Mouse (Mus musculus): ENCODE measurements at regions not wholly inside any gene's neighbourhood (a gene's known extent, or its start where the extent isn't known, plus 50 kb on each side); places are given as distances from the start of the nearest gene placed in this dataset.

GRCm38 (mm10) chr13:82849037-82849436 is 654.8 kb upstream of the Mef2c start:
- no peaks in the 10 kb centered on the region for H3K9me3 ChIP-seq (ENCODE audit: control insufficient read depth, low read depth, low read length)
- H3K4me1 ChIP-seq (ENCODE audit: control insufficient read depth, insufficient read depth, low read length), result no peaks in the 10 kb centered on the region
- H3K9ac ChIP-seq (replicated peaks; ENCODE audit: low read depth, low read length), result no peak overlapping the region
- H3K27me3 ChIP-seq (ENCODE audit: control insufficient read depth, insufficient read depth, low read length), result no peaks in the 10 kb centered on the region
- 59% methylated on average over 3 of the region's 3 CpGs for WGBS
- H3K36me3 ChIP-seq (ENCODE audit: control insufficient read depth, insufficient read depth, low read length), result no peaks in the 10 kb centered on the region
- no peak overlapping the region for H3K4me2 ChIP-seq (replicated peaks; ENCODE audit: low read depth, low read length)
- no peak overlapping the region for H3K4me3 ChIP-seq (ENCODE audit: low read depth, low read length)
- ATAC-seq (ENCODE audit: insufficient number of reproducible peaks, insufficient read depth, low FRiP score, low read depth), result peak; percentile 88
- H3K27ac ChIP-seq (ENCODE audit: low read length), result no peak overlapping the region

DNA sequence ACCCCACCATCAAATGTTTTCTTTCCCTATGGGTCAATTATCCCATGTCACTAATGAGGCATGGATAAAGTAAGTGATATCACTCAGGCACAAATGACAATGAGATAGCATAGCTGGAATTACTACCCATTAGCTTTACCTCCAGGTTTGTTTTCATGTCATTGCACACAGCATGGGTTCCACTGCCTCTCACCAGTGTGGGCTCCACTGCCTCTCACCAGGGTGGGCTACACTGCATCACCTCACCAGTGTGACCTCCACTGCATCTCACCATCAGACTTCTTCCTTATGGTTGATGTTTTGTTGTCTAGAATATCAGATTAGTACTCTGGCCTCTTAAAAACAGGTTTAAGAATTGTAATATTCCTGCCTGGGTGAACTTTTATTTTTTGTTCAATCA is 634.0 kb upstream of the Mef2c start:
- H3K4me2 ChIP-seq (replicated peaks; ENCODE audit: low read depth, low read length), result no peak overlapping the region
- no peaks in the 10 kb centered on the region for H3K36me3 ChIP-seq (ENCODE audit: control insufficient read depth, insufficient read depth, low read length)
- ATAC-seq (ENCODE audit: insufficient number of reproducible peaks, insufficient read depth, low FRiP score, low read depth), result no peak
- H3K27me3 ChIP-seq (ENCODE audit: control insufficient read depth, insufficient read depth, low read length), result no peaks in the 10 kb centered on the region
- no peaks in the 10 kb centered on the region for H3K4me1 ChIP-seq (ENCODE audit: control insufficient read depth, insufficient read depth, low read length)
- no peaks in the 10 kb centered on the region for H3K9me3 ChIP-seq (ENCODE audit: control insufficient read depth, low read depth, low read length)
- no peak overlapping the region for H3K27ac ChIP-seq (ENCODE audit: low read length)
- no peak overlapping the region for H3K9ac ChIP-seq (replicated peaks; ENCODE audit: low read depth, low read length)
- no peak overlapping the region for H3K4me3 ChIP-seq (ENCODE audit: low read depth, low read length)

- H3K9me3 ChIP-seq (ENCODE audit: control insufficient read depth, low read depth, low read length), result no peaks in the 10 kb centered on the region
- no peak for ATAC-seq (ENCODE audit: insufficient number of reproducible peaks, insufficient read depth, low FRiP score, low read depth)
- no peak overlapping the region for H3K27ac ChIP-seq (ENCODE audit: low read length)
- H3K9ac ChIP-seq (replicated peaks; ENCODE audit: low read depth, low read length), result no peak overlapping the region
- H3K4me1 ChIP-seq (ENCODE audit: control insufficient read depth, insufficient read depth, low read length), result no peaks in the 10 kb centered on the region
- H3K4me2 ChIP-seq (replicated peaks; ENCODE audit: low read depth, low read length), result no peak overlapping the region
- 79% methylated on average over 1 of the region's 1 CpGs for WGBS
- no peak overlapping the region for H3K4me3 ChIP-seq (ENCODE audit: low read depth, low read length)
- no peaks in the 10 kb centered on the region for H3K36me3 ChIP-seq (ENCODE audit: control insufficient read depth, insufficient read depth, low read length)
- no peaks in the 10 kb centered on the region for H3K27me3 ChIP-seq (ENCODE audit: control insufficient read depth, insufficient read depth, low read length)
Measured at GRCm38 (mm10) chr13:82874091-82874490, 629.7 kb upstream of the Mef2c start.

DNA sequence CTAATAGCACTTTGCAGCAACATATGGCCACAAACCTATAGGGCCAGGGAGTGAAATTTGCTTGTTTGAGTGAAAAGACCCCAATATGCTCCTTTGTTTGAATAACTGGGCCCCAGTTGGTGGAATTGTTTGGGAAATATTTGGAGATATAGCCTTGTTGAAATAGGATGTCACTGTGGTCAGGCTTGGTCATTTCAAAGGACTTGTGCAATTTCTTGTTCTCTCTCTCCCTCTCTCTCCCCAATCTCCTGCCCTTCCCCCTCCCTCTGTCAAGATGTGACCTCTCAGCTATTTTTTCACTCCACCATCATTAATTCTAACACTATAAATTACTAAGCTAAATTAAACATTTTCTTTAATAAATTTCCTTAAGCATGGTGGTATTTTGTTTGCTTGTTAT is 620.5 kb upstream of the Mef2c start:
- no peak overlapping the region for H3K4me2 ChIP-seq (replicated peaks; ENCODE audit: low read depth, low read length)
- H3K4me1 ChIP-seq (ENCODE audit: control insufficient read depth, insufficient read depth, low read length), result no peaks in the 10 kb centered on the region
- no peak overlapping the region for H3K4me3 ChIP-seq (ENCODE audit: low read depth, low read length)
- H3K27me3 ChIP-seq (ENCODE audit: control insufficient read depth, insufficient read depth, low read length), result no peaks in the 10 kb centered on the region
- no peaks in the 10 kb centered on the region for H3K9me3 ChIP-seq (ENCODE audit: control insufficient read depth, low read depth, low read length)
- ATAC-seq (ENCODE audit: insufficient number of reproducible peaks, insufficient read depth, low FRiP score, low read depth), result no peak
- H3K9ac ChIP-seq (replicated peaks; ENCODE audit: low read depth, low read length), result no peak overlapping the region
- H3K27ac ChIP-seq (ENCODE audit: low read length), result no peak overlapping the region
- H3K36me3 ChIP-seq (ENCODE audit: control insufficient read depth, insufficient read depth, low read length), result no peaks in the 10 kb centered on the region

DNA sequence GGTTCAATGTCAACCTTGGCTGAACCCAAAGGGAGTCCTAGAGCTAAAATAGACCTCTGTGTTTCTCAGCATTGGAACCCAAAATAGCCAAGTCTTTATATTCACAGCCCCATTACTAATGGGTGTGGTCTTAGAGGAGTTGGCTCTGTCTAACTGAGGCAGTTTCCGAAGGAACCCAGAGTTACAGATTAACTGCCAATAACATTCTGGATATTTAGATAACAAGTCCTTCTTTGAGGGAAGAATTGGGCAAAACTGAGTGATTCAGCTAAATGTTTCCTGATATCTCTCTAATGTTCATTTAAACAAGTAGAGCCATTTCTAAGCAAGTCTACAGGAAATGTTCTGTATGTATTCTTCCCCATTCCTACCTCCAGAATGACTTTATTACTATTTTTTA is 615.1 kb upstream of the Mef2c start:
- WGBS, result 86% methylated on average over 1 of the region's 1 CpGs
- H3K36me3 ChIP-seq (ENCODE audit: control insufficient read depth, insufficient read depth, low read length), result no peaks in the 10 kb centered on the region

GRCm38 (mm10) chr13:82892731-82893130 is 611.1 kb upstream of the Mef2c start:
- H3K27me3 ChIP-seq (ENCODE audit: control insufficient read depth, insufficient read depth, low read length), result no peaks in the 10 kb centered on the region
- H3K9me3 ChIP-seq (ENCODE audit: control insufficient read depth, low read depth, low read length), result no peaks in the 10 kb centered on the region
- H3K4me1 ChIP-seq (ENCODE audit: control insufficient read depth, insufficient read depth, low read length), result no peaks in the 10 kb centered on the region
- H3K9ac ChIP-seq (replicated peaks; ENCODE audit: low read depth, low read length), result no peak overlapping the region
- H3K4me3 ChIP-seq (ENCODE audit: low read depth, low read length), result no peak overlapping the region
- H3K36me3 ChIP-seq (ENCODE audit: control insufficient read depth, insufficient read depth, low read length), result no peaks in the 10 kb centered on the region
- no peak overlapping the region for H3K27ac ChIP-seq (ENCODE audit: low read length)
- no peak overlapping the region for H3K4me2 ChIP-seq (replicated peaks; ENCODE audit: low read depth, low read length)
- 75% methylated on average over 2 of the region's 2 CpGs for WGBS
- no peak for ATAC-seq (ENCODE audit: insufficient number of reproducible peaks, insufficient read depth, low FRiP score, low read depth)

More for the DNA sequence above, 615.1 kb upstream of the Mef2c start:
- H3K4me2 ChIP-seq (replicated peaks; ENCODE audit: low read depth, low read length), result no peak overlapping the region
- no peaks in the 10 kb centered on the region for H3K9me3 ChIP-seq (ENCODE audit: control insufficient read depth, low read depth, low read length)
- no peak for ATAC-seq (ENCODE audit: insufficient number of reproducible peaks, insufficient read depth, low FRiP score, low read depth)
- no peak overlapping the region for H3K9ac ChIP-seq (replicated peaks; ENCODE audit: low read depth, low read length)
- no peak overlapping the region for H3K27ac ChIP-seq (ENCODE audit: low read length)
- H3K27me3 ChIP-seq (ENCODE audit: control insufficient read depth, insufficient read depth, low read length), result no peaks in the 10 kb centered on the region
- H3K4me3 ChIP-seq (ENCODE audit: low read depth, low read length), result no peak overlapping the region
- no peaks in the 10 kb centered on the region for H3K4me1 ChIP-seq (ENCODE audit: control insufficient read depth, insufficient read depth, low read length)

- Histone ChIP-seq H3K4me3 (ENCODE audit: low read depth, low read length) (no peak overlapping the region), H3K4me2 (replicated peaks; ENCODE audit: low read depth, low read length) (no peak overlapping the region), H3K4me1 (ENCODE audit: control insufficient read depth, insufficient read depth, low read length) (no peaks in the 10 kb centered on the region), H3K9me3 (ENCODE audit: control insufficient read depth, low read depth, low read length) (no peaks in the 10 kb centered on the region), H3K27me3 (ENCODE audit: control insufficient read depth, insufficient read depth, low read length) (no peaks in the 10 kb centered on the region), H3K36me3 (ENCODE audit: control insufficient read depth, insufficient read depth, low read length) (no peaks in the 10 kb centered on the region), H3K27ac (ENCODE audit: low read length) (no peak overlapping the region), H3K9ac (replicated peaks; ENCODE audit: low read depth, low read length) (no peak overlapping the region)
- ATAC-seq (ENCODE audit: insufficient number of reproducible peaks, insufficient read depth, low FRiP score, low read depth), result no peak
- WGBS, result 68% methylated on average over 4 of the region's 4 CpGs
Measured at GRCm38 (mm10) chr13:82899686-82900085, 604.1 kb upstream of the Mef2c start.

- Histone ChIP-seq H3K4me1 (ENCODE audit: control insufficient read depth, insufficient read depth, low read length) (no peaks in the 10 kb centered on the region), H3K9me3 (ENCODE audit: control insufficient read depth, low read depth, low read length) (no peaks in the 10 kb centered on the region), H3K4me2 (replicated peaks; ENCODE audit: low read depth, low read length) (no peak overlapping the region), H3K4me3 (ENCODE audit: low read depth, low read length) (no peak overlapping the region), H3K27ac (ENCODE audit: low read length) (no peak overlapping the region), H3K27me3 (ENCODE audit: control insufficient read depth, insufficient read depth, low read length) (no peaks in the 10 kb centered on the region), H3K36me3 (ENCODE audit: control insufficient read depth, insufficient read depth, low read length) (no peaks in the 10 kb centered on the region), H3K9ac (replicated peaks; ENCODE audit: low read depth, low read length) (no peak overlapping the region)
- 47% methylated on average over 4 of the region's 4 CpGs for WGBS
- ATAC-seq (ENCODE audit: insufficient number of reproducible peaks, insufficient read depth, low FRiP score, low read depth), result no peak
Measured at GRCm38 (mm10) chr13:82902160-82902559, 601.7 kb upstream of the Mef2c start.

GRCm38 (mm10) chr13:82903637-82904036 is 600.2 kb upstream of the Mef2c start:
- no peak for ATAC-seq (ENCODE audit: insufficient number of reproducible peaks, insufficient read depth, low FRiP score, low read depth)
- Histone ChIP-seq H3K4me1 (ENCODE audit: control insufficient read depth, insufficient read depth, low read length) (no peaks in the 10 kb centered on the region), H3K36me3 (ENCODE audit: control insufficient read depth, insufficient read depth, low read length) (no peaks in the 10 kb centered on the region), H3K9ac (replicated peaks; ENCODE audit: low read depth, low read length) (no peak overlapping the region), H3K27ac (ENCODE audit: low read length) (no peak overlapping the region), H3K4me2 (replicated peaks; ENCODE audit: low read depth, low read length) (no peak overlapping the region), H3K27me3 (ENCODE audit: control insufficient read depth, insufficient read depth, low read length) (no peaks in the 10 kb centered on the region), H3K4me3 (ENCODE audit: low read depth, low read length) (no peak overlapping the region), H3K9me3 (ENCODE audit: control insufficient read depth, low read depth, low read length) (no peaks in the 10 kb centered on the region)
